Mouse (Mus musculus) cerebellum, postnatal 14 days (tissue): ENCODE data around the gene Hsf2.
"Not testable (repeated sequence)": the region's sequence is repeated elsewhere in the genome, so short reads cannot be mapped to it uniquely, and the experiment has no call there.

Experiments used
- DNase-seq, 2 experiments: peaks; one replicate each; pipeline ENCODE4 v3.0.0; 2021; ENCODE audit warnings: mixed read lengths in 2 of 2

The Hsf2 gene

GRCm38 (mm10) chr10:57532218-57533101, 46.3 kb downstream of the Hsf2 start, which contains the start of gene Serinc1:
Serinc1 (minus strand) TSS chr10:57532530.
- DNase-seq, result peak; percentile 94 to 96

DNA sequence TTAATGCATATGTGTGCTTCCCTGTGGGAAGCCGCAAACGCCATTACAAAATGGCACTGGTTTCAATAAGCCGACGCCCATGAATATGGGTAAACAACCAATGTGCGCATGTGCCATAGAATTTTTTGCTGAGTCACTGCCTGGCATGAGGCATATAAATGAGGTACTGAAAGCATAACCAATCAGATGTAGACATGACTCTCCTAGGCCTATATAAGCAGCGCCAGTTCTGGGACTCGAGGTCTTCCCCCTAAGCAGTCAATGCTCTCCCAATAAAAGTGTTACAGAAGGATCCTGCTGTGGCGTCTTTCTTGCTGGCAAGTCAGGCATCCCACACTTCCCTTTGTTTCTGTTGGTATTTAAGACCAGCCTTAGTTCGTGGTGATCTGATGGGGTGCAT, 57.7 kb downstream of the Hsf2 start:
- DNase-seq, result not testable (repeated sequence)

GRCm38 (mm10) chr10:57549631-57550030, 63.4 kb downstream of the Hsf2 start:
- no peak for DNase-seq

- DNase-seq, result no peak
These were observed 67.5 kb downstream of the Hsf2 start for GRCm38 (mm10) chr10:57553719-57554118.

DNA sequence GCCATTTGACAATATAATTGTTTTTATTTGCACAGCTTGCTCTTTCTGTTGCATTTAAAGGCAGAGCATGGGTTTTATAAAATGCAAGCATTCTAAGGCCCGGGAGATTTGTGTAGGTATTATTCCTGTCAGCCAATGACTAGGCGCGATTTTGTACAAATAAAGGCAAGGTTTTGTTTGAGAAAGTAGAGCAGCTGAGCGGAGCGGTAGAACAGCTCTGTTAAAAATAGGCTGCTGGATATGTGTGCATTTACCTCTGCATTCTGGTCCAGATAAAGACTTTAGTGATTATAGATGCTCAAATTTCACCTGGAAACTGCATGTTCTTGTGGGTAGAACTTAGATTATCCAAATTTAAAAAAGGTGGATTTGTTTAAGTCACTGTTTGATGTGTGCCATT, 71.4 kb downstream of the Hsf2 start:
- no peak for DNase-seq
